Mouse (Mus musculus): Measurements from ENCODE around the gene Hbb-y. TPM values are rescaled to one million over a fixed set of nuclear protein-coding genes. Genes with fewer than 3 reads are reported as not detected.
"Not testable (repeated sequence)": the region's sequence is repeated elsewhere in the genome, so short reads cannot be mapped to it uniquely, and the experiment has no call there.

The Hbb-y gene
- total RNA-seq, 2 experiments from 2014 or later: not detected

GRCm38 (mm10) chr7:103815085-103815484, 37.9 kb downstream of the Hbb-y start:
- intact Hi-C loops (cut with DNase I); DNase-seq: not testable (repeated sequence)

GRCm38 (mm10) chr7:103813766-103814165, 39.2 kb downstream of the Hbb-y start, which contains the start of gene Hbb-bt:
Hbb-bt (minus strand) TSS chr7:103813996.
- intact Hi-C loops (cut with DNase I): no loop called here
- DNase-seq: no peak

- intact Hi-C loops (cut with DNase I); DNase-seq: not testable (repeated sequence)
Measured at GRCm38 (mm10) chr7:103813152-103813551, 39.9 kb downstream of the Hbb-y start.

GRCm38 (mm10) chr7:103812174-103812573, 40.8 kb downstream of the Hbb-y start:
- intact Hi-C loops (cut with DNase I): no loop called here
- DNase-seq: no peak

GRCm38 (mm10) chr7:103811223-103811845, 41.7 kb downstream of the Hbb-y start:
- DNase-seq: no peak
- intact Hi-C loops (cut with DNase I): no loop called here

- intact Hi-C loops (cut with DNase I): no loop called here
- no peak for DNase-seq
Measured at GRCm38 (mm10) chr7:103810746-103811145, 42.3 kb downstream of the Hbb-y start.

- intact Hi-C loops (cut with DNase I): no loop called here
Measured at GRCm38 (mm10) chr7:103810296-103810695, 42.7 kb downstream of the Hbb-y start.

GRCm38 (mm10) chr7:103809801-103810155, 43.2 kb downstream of the Hbb-y start:
- DNase-seq: no peak
- intact Hi-C loops (cut with DNase I): no loop called here

More at GRCm38 (mm10) chr7:103810296-103810695, 42.7 kb downstream of the Hbb-y start:
- DNase-seq: no peak

GRCm38 (mm10) chr7:103808971-103809800, 43.8 kb downstream of the Hbb-y start:
- no peak for DNase-seq
- intact Hi-C loops (cut with DNase I): no loop called here

GRCm38 (mm10) chr7:103808120-103808519, 44.9 kb downstream of the Hbb-y start:
- intact Hi-C loops (cut with DNase I); DNase-seq: not testable (repeated sequence)

GRCm38 (mm10) chr7:103806856-103807255, 46.2 kb downstream of the Hbb-y start:
- DNase-seq: no peak
- intact Hi-C loops (cut with DNase I): no loop called here

Other genes starting within 250 kb of the Hbb-y start
- not detected for gene Olfr620, start 240.7 kb downstream of the Hbb-y start, total RNA-seq (2021)
- gene Olfr622, start 210.5 kb downstream of the Hbb-y start, total RNA-seq (2021): not detected
- not detected for gene Olfr623, start 189.5 kb downstream of the Hbb-y start, total RNA-seq (2021)
- under 1 TPM in 1 of 2 experiments, not detected in 1; 0.08 TPM for gene Olfr624, start 182.0 kb downstream of the Hbb-y start, total RNA-seq (2021)
- not detected for gene Olfr625-ps1, start 170.5 kb downstream of the Hbb-y start, total RNA-seq (2021)
- not detected for gene Olfr243, start 138.5 kb downstream of the Hbb-y start, total RNA-seq (2021)
- not detected for gene Olfr628, start 122.8 kb downstream of the Hbb-y start, total RNA-seq (2021)
- gene Olfr629, start 108.3 kb downstream of the Hbb-y start, total RNA-seq (2021): not detected
- gene Olfr630, start 95.9 kb downstream of the Hbb-y start, total RNA-seq (2021): not detected
- not detected for gene Olfr69, start 81.6 kb downstream of the Hbb-y start, total RNA-seq (2021)
- gene Olfr68, start 73.5 kb downstream of the Hbb-y start, total RNA-seq (2021): not detected
- gene Olfr67, start 61.4 kb downstream of the Hbb-y start, total RNA-seq (2021): not detected
- gene Hbb-bt, start 39.2 kb downstream of the Hbb-y start, total RNA-seq (2021): 10 to 100 TPM in 1 of 2 experiments, 1 to 10 TPM in 1; 8.8 to 20.4 TPM
- gene Hbb-bs, start 25.1 kb downstream of the Hbb-y start, total RNA-seq (2021): 100 to 1,000 TPM in 1 of 2 experiments, 10 to 100 TPM in 1; 41.0 to 135 TPM
- gene Hbb-bh2, start 12.7 kb downstream of the Hbb-y start, total RNA-seq (2021): not detected
- not detected for gene Hbb-bh1, start 10.1 kb downstream of the Hbb-y start, total RNA-seq (2021)
- not detected for gene Olfr66, start 33.0 kb upstream of the Hbb-y start, total RNA-seq (2021)
- not detected for gene Olfr64, start 41.3 kb upstream of the Hbb-y start, total RNA-seq (2021)
- not detected for gene Olfr65, start 50.3 kb upstream of the Hbb-y start, total RNA-seq (2021)
- not detected for gene Olfr631, start 75.6 kb upstream of the Hbb-y start, total RNA-seq (2021)
- not detected for gene Olfr632, start 81.1 kb upstream of the Hbb-y start, total RNA-seq (2021)
- gene Olfr633, start 91.2 kb upstream of the Hbb-y start, total RNA-seq (2021): not detected
- gene Olfr635, start 117.9 kb upstream of the Hbb-y start, total RNA-seq (2021): under 1 TPM in 1 of 2 experiments, not detected in 1; 0.08 TPM
- gene Olfr638, start 145.5 kb upstream of the Hbb-y start, total RNA-seq (2021): not detected
- gene Olfr639, start 164.1 kb upstream of the Hbb-y start, total RNA-seq (2021): under 1 TPM; 0.10 to 0.38 TPM
- gene Olfr640, start 172.4 kb upstream of the Hbb-y start, total RNA-seq (2021): not detected
- not detected for gene Olfr641, start 182.2 kb upstream of the Hbb-y start, total RNA-seq (2021)
- not detected for gene Olfr642, start 199.4 kb upstream of the Hbb-y start, total RNA-seq (2021)
- not detected for gene 4930516K23Rik, start 208.2 kb upstream of the Hbb-y start, total RNA-seq (2021)
- not detected for gene Olfr644, start 218.7 kb upstream of the Hbb-y start, total RNA-seq (2021)
- not detected for gene Olfr645, start 232.2 kb upstream of the Hbb-y start, total RNA-seq (2021)

Measured in left cerebral cortex, postnatal 4 days (tissue).